In the genomic region with DNA sequence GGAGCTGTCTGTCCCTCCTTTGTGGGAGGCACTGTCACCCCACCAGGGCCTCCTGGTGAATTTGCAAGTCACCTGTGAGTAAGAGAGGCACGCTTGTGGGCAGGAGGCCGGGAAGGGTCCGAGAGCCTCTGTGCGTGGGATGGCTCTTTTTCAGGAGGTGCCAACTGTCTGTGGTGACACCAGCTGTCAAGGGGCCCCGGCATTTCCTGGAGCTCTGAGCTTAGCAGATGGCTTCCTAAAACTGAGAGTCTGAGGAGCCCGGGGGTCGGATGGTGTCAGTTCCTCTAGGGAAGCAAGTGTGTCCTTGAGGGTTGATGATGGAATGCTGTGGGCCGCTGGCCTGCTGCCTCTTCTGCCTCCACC, we compare ENCODE assay signal across 8 mouse cellular contexts. TPM values are rescaled to one million over a fixed set of nuclear protein-coding genes. Genes with fewer than 3 reads are reported as not detected.
DNase-seq lines count a peak whose midpoint lies in the region; ATAC-seq lines count a peak whose summit lies in the region.

No protein-coding gene starts in this region.

- peak overlapping the region; percentile 4; the same call in 1 of the 2 replicates for H3K9ac ChIP-seq in embryonic facial prominence, embryonic 11.5 days (replicated peaks; ENCODE audit: low read length)
- no peak overlapping the region for H3K9ac ChIP-seq in kidney, embryonic 15.5 days
- no peak overlapping the region for H3K9ac ChIP-seq in midbrain, embryonic 14.5 days (replicated peaks; ENCODE audit: low read length)

- H3K27ac ChIP-seq in embryonic facial prominence, embryonic 11.5 days (replicated peaks; ENCODE audit: low read depth, low read length) = peak overlapping the region; percentile 31
- peak overlapping the region; percentile 86 for H3K27ac ChIP-seq in kidney, embryonic 15.5 days
- H3K27ac ChIP-seq in midbrain, embryonic 14.5 days (replicated peaks; ENCODE audit: low read depth, low read length) = peak overlapping the region; percentile 16; the same call in 1 of the 2 replicates

- WGBS in embryonic facial prominence, embryonic 11.5 days = 59% methylated on average over 8 of the region's 8 CpGs
- WGBS in kidney, embryonic 15.5 days = 27% methylated on average over 8 of the region's 8 CpGs
- 79% methylated on average over 8 of the region's 8 CpGs for WGBS in midbrain, embryonic 14.5 days

- H3K4me2 ChIP-seq in embryonic facial prominence, embryonic 11.5 days (ENCODE audit: low read depth, low read length) = no peak overlapping the region; the same call in 1 of the 2 replicates
- H3K4me2 ChIP-seq in kidney, embryonic 15.5 days = peak overlapping the region; percentile 33; the same call in 1 of the 2 replicates
- H3K4me2 ChIP-seq in midbrain, embryonic 14.5 days (ENCODE audit: low read length) = no peak overlapping the region

- H3K4me1 ChIP-seq in embryonic facial prominence, embryonic 11.5 days (ENCODE audit: control insufficient read depth, insufficient read depth, low read length) = peaks cover 45% of the 10 kb centered on the region
- peaks cover 88% of the 10 kb centered on the region for H3K4me1 ChIP-seq in kidney, embryonic 15.5 days
- H3K4me1 ChIP-seq in midbrain, embryonic 14.5 days (ENCODE audit: control insufficient read depth, insufficient read depth, low read length) = 0 out of 2 replicates have a peak, but pooled peaks cover 6% of the 10 kb centered on the region

- no peaks in the 10 kb centered on the region for H3K36me3 ChIP-seq in embryonic facial prominence, embryonic 11.5 days (replicated peaks; ENCODE audit: control insufficient read depth, insufficient read depth, low read depth, low read length)
- 0 out of 2 replicates have a peak, but pooled peaks cover 3% of the 10 kb centered on the region for H3K36me3 ChIP-seq in kidney, embryonic 15.5 days
- no peaks in the 10 kb centered on the region for H3K36me3 ChIP-seq in midbrain, embryonic 14.5 days (ENCODE audit: control insufficient read depth, insufficient read depth, low read length)

- no peak overlapping the region for H3K4me3 ChIP-seq in embryonic facial prominence, embryonic 11.5 days (ENCODE audit: low read depth, low read length)
- no peak overlapping the region for H3K4me3 ChIP-seq in kidney, embryonic 15.5 days (replicated peaks)
- H3K4me3 ChIP-seq in midbrain, embryonic 14.5 days (replicated peaks; ENCODE audit: low read depth, low read length) = no peak overlapping the region

- ATAC-seq in frontal cortex, adult (ENCODE audit: low TSS enrichment) = no peak
- ATAC-seq in embryonic facial prominence, embryonic 11.5 days (replicated peaks; ENCODE audit: insufficient number of reproducible peaks, low FRiP score, low TSS enrichment, low read depth) = no peak
- no peak for ATAC-seq in kidney, embryonic 15.5 days (replicated peaks; ENCODE audit: low FRiP score)
- no peak for ATAC-seq in midbrain, embryonic 14.5 days (ENCODE audit: low FRiP score, low TSS enrichment)

- H3K9me3 ChIP-seq in embryonic facial prominence, embryonic 11.5 days (replicated peaks; ENCODE audit: control insufficient read depth, low read length) = no peaks in the 10 kb centered on the region
- no peaks in the 10 kb centered on the region for H3K9me3 ChIP-seq in kidney, embryonic 15.5 days (replicated peaks)
- no peaks in the 10 kb centered on the region for H3K9me3 ChIP-seq in midbrain, embryonic 14.5 days (ENCODE audit: control insufficient read depth, low read length)

- no peaks in the 10 kb centered on the region for H3K27me3 ChIP-seq in embryonic facial prominence, embryonic 11.5 days (ENCODE audit: control insufficient read depth, insufficient read depth, low read length)
- no peaks in the 10 kb centered on the region for H3K27me3 ChIP-seq in kidney, embryonic 15.5 days
- no peaks in the 10 kb centered on the region for H3K27me3 ChIP-seq in midbrain, embryonic 14.5 days (ENCODE audit: control insufficient read depth, insufficient read depth, low read length)

- DNase-seq in frontal cortex, postnatal 36 days (ENCODE audit: low spot score in 2 of 2) = peak; percentile 26 to 47
- peak; percentile 52 for DNase-seq in CD4-positive helper T cell, adult 2 months (ENCODE audit: low read depth, low spot score)
- DNase-seq in embryonic facial prominence, embryonic 11.5 days (ENCODE audit: low spot score) = no peak
- DNase-seq in midbrain, embryonic 14.5 days = no peak
- no peak for DNase-seq in urinary bladder, postnatal 36 days (ENCODE audit: low spot score in 2 of 2)
- DNase-seq in layer of hippocampus, adult 9-10 months (ENCODE audit: low spot score) = no peak

RNA-seq across cellular contexts. Expression of a gene that starts 24.0 kb away (rescaled TPM):
- polyA plus RNA-seq in embryonic facial prominence, embryonic 11.5 days (2014; fragmentation: Nextera tagmentation; extraction: Ambion mirVana) = 12.9 and 13.8 TPM in 2 replicates
- polyA plus RNA-seq in kidney, embryonic 15.5 days (2015; fragmentation: Nextera tagmentation; extraction: Ambion mirVana) = 51.7 and 56.1 TPM in 2 replicates
- polyA plus RNA-seq in midbrain, embryonic 14.5 days (2014; fragmentation: Nextera tagmentation; extraction: Ambion mirVana) = 10.9 and 11.3 TPM in 2 replicates

RNA-seq across cellular contexts. Expression of a gene that starts 28.8 kb away (rescaled TPM):
- polyA plus RNA-seq in embryonic facial prominence, embryonic 11.5 days (2014; fragmentation: Nextera tagmentation; extraction: Ambion mirVana) = 1,437 and 1,529 TPM in 2 replicates
- polyA plus RNA-seq in kidney, embryonic 15.5 days (2015; fragmentation: Nextera tagmentation; extraction: Ambion mirVana) = 1,539 and 1,600 TPM in 2 replicates
- 1,038 and 1,071 TPM in 2 replicates for polyA plus RNA-seq in midbrain, embryonic 14.5 days (2014; fragmentation: Nextera tagmentation; extraction: Ambion mirVana)

RNA-seq across cellular contexts. Expression of a gene that starts 34.6 kb away (rescaled TPM):
- polyA plus RNA-seq in embryonic facial prominence, embryonic 11.5 days (2014; fragmentation: Nextera tagmentation; extraction: Ambion mirVana) = 29.3 and 31.4 TPM in 2 replicates
- polyA plus RNA-seq in kidney, embryonic 15.5 days (2015; fragmentation: Nextera tagmentation; extraction: Ambion mirVana) = 44.3 and 49.3 TPM in 2 replicates
- polyA plus RNA-seq in midbrain, embryonic 14.5 days (2014; fragmentation: Nextera tagmentation; extraction: Ambion mirVana) = 40.5 and 51.2 TPM in 2 replicates

RNA-seq across cellular contexts. Expression of a gene that starts 45.9 kb away (rescaled TPM):
- polyA plus RNA-seq in embryonic facial prominence, embryonic 11.5 days (2014; fragmentation: Nextera tagmentation; extraction: Ambion mirVana) = 12.7 and 17.2 TPM in 2 replicates
- 24.6 and 25.0 TPM in 2 replicates for polyA plus RNA-seq in kidney, embryonic 15.5 days (2015; fragmentation: Nextera tagmentation; extraction: Ambion mirVana)
- 23.8 and 25.9 TPM in 2 replicates for polyA plus RNA-seq in midbrain, embryonic 14.5 days (2014; fragmentation: Nextera tagmentation; extraction: Ambion mirVana)

Comparison
In these comparisons a context has a peak if more than half of its experiments do, and no peak if none do; other contexts are left out.
1. DNase-seq: peak in frontal cortex, postnatal 36 days (2 of 2) and CD4-positive helper T cell, adult 2 months (single experiment); none in embryonic facial prominence, embryonic 11.5 days (single experiment), midbrain, embryonic 14.5 days (single experiment), urinary bladder, postnatal 36 days (0 of 2) and layer of hippocampus, adult 9-10 months (single experiment).
2. H3K27ac ChIP-seq: peak in every context shown above with its lines; median percentile 86 in kidney, embryonic 15.5 days; 31 in embryonic facial prominence, embryonic 11.5 days; 16 in midbrain, embryonic 14.5 days.